23 mouse cellular contexts compared by ENCODE assay signal in the genomic region with DNA sequence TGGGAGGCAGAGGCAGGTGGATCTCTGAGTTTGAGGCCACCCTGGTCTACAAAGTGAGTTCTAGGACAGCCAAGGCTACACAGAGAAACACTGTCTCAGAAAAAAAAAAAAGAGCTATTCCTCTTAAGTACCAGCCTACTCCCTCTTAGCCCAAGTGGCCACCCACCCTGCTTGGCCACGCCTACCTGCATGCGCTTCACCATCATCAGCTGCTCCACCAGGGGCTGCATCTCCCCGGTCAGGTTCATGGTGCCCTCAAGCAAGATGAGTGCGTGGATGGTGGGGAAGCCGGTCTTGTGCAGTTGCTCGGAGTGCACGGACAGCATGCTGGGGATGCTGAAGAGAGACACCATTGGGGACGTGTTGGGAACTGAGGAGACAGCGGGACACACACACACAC. TPM values are rescaled to one million over a fixed set of nuclear protein-coding genes. Genes with fewer than 3 reads are reported as not detected.
"Had no signal": no experiment of that assay in that cellular context is flagged by ENCODE, and none has a peak within 500 bp of the region (broad histone marks: within the 10 kb centered on the region; RNA-seq: fewer than 3 reads in every experiment).

No protein-coding gene starts in this region.

- H3K4me1 ChIP-seq: neural tube, embryonic 12.5 days had no signal

- H3K27ac ChIP-seq: lung, embryonic 15.5 days; macrophage; midbrain, embryonic 13.5 days; midbrain, embryonic 15.5 days; neural tube, embryonic 12.5 days; stomach, embryonic 15.5 days; stomach, postnatal 0 days had no signal

- H3K4me2 ChIP-seq: lung, embryonic 15.5 days; midbrain, embryonic 11.5 days; midbrain, embryonic 13.5 days; midbrain, embryonic 15.5 days; neural tube, embryonic 12.5 days; stomach, embryonic 15.5 days had no signal

- H3K9ac ChIP-seq: lung, embryonic 15.5 days; midbrain, embryonic 13.5 days; midbrain, embryonic 15.5 days; neural tube, embryonic 12.5 days; stomach, embryonic 15.5 days had no signal

- H3K9me3 ChIP-seq: lung, embryonic 15.5 days; megakaryocyte, embryonic 14.5 days; midbrain, embryonic 13.5 days; midbrain, embryonic 15.5 days; neural tube, embryonic 12.5 days; stomach, embryonic 15.5 days had no signal

- DNase-seq: lung, adult 18-20 months; lung, postnatal 14 days; lung, postnatal 36 days; right cerebral cortex, postnatal 14 days; thymus, adult 2 months; thymus, postnatal 25 days; thymus, postnatal 4 days had no signal

- H3K4me3 ChIP-seq: lung, embryonic 15.5 days; megakaryocyte, embryonic 14.5 days; midbrain, embryonic 13.5 days; midbrain, embryonic 15.5 days; neural tube, embryonic 12.5 days; stomach, embryonic 15.5 days had no signal

- ATAC-seq: lung, postnatal 0 days; midbrain, embryonic 13.5 days; midbrain, embryonic 15.5 days had no signal

- H3K27me3 ChIP-seq: lung, embryonic 15.5 days; megakaryocyte, embryonic 14.5 days; midbrain, embryonic 13.5 days; midbrain, embryonic 15.5 days; neural tube, embryonic 12.5 days; stomach, embryonic 15.5 days had no signal

RNA-seq across cellular contexts. Expression of a gene that starts 14.9 kb away (rescaled TPM):
- total RNA-seq: megakaryocyte progenitor cell, adult 5-6 weeks; midbrain, postnatal 0 days; monocyte, adult 5-6 weeks; neutrophil, adult 5-6 weeks had no signal
- polyA plus RNA-seq: lung, embryonic 15.5 days; lung, postnatal 0 days; macrophage; midbrain, embryonic 11.5 days; midbrain, embryonic 13.5 days; midbrain, embryonic 15.5 days; midbrain, postnatal 0 days; neural tube, embryonic 12.5 days; neural tube, embryonic 14.5 days; stomach, embryonic 15.5 days had no signal

RNA-seq across cellular contexts. Expression of a gene that starts 51.8 kb away (rescaled TPM):
- total RNA-seq: megakaryocyte progenitor cell, adult 5-6 weeks; monocyte, adult 5-6 weeks; neutrophil, adult 5-6 weeks had no signal
- polyA plus RNA-seq: lung, postnatal 0 days; macrophage; midbrain, embryonic 11.5 days; midbrain, embryonic 13.5 days; midbrain, embryonic 15.5 days; midbrain, postnatal 0 days; neural tube, embryonic 12.5 days; neural tube, embryonic 14.5 days; spleen, adult 2 months had no signal
